Mouse (Mus musculus) C2C12 (cell line): ENCODE measurements at regions not wholly inside any gene's neighbourhood (a gene's known extent, or its start where the extent isn't known, plus 50 kb on each side); places are given as distances from the start of the nearest gene placed in this dataset.
A peak's percentile ranks its signal among the peaks of the same experiment; 100 is the strongest.

Source experiments
- H3K27me3 ChIP-seq: one replicate; pipeline ENCODE4 v1.6.1; 2011; ENCODE audit not compliant: control insufficient read depth, insufficient read depth, insufficient read length
- H3K36me3 ChIP-seq: one replicate; pipeline ENCODE4 v1.6.1; 2011; ENCODE audit not compliant: control insufficient read depth, insufficient read depth
- H3K4me3 ChIP-seq: one replicate; pipeline ENCODE4 v1.5.1; 2011; ENCODE audit warnings: mild to moderate bottlenecking, control low read depth; ENCODE audit not compliant: poor library complexity, insufficient read depth, severe bottlenecking
- H3K79me2 ChIP-seq: one replicate; pipeline ENCODE4 v1.6.1; 2011; ENCODE audit not compliant: control insufficient read depth, insufficient read depth
- H3K79me3 ChIP-seq: one replicate; pipeline ENCODE4 v1.6.1; 2011; ENCODE audit warnings: low read depth, control low read depth
- H3ac ChIP-seq: one replicate; pipeline ENCODE3; 2011; ENCODE audit warnings: low read depth; ENCODE audit not compliant: control insufficient read depth, insufficient read length
- CEBPB ChIP-seq: IDR thresholded peaks from one replicate; pipeline ENCODE4 v1.6.1; 2011; ENCODE audit warnings: low read depth, mild to moderate bottlenecking, control low read depth, moderate library complexity
- CTCF ChIP-seq: IDR thresholded peaks from one replicate; pipeline ENCODE4 v1.5.1; 2011; ENCODE audit not compliant: control insufficient read depth, insufficient read depth, insufficient read length
- FOSL1 ChIP-seq: IDR thresholded peaks from one replicate; pipeline ENCODE4 v1.8.0; 2011; ENCODE audit warnings: mild to moderate bottlenecking, low read length; ENCODE audit not compliant: poor library complexity, insufficient read depth, severe bottlenecking
- MAX ChIP-seq: IDR thresholded peaks from one replicate; pipeline ENCODE4 v1.6.1; 2011; ENCODE audit warnings: mild to moderate bottlenecking, control low read depth
- MYOD1 ChIP-seq: IDR thresholded peaks from one replicate; pipeline ENCODE4 v1.6.1; 2011; ENCODE audit warnings: low read depth; ENCODE audit not compliant: control insufficient read depth, insufficient read length
- MYOG ChIP-seq: IDR thresholded peaks from one replicate; pipeline ENCODE4 v1.6.1; 2011; ENCODE audit not compliant: control insufficient read depth, insufficient read length; ENCODE audit errors: extremely low read depth
- USF1 ChIP-seq: IDR thresholded peaks from one replicate; pipeline ENCODE4 v1.6.1; 2011; ENCODE audit warnings: low read depth, mild to moderate bottlenecking, control low read depth, moderate library complexity

DNA sequence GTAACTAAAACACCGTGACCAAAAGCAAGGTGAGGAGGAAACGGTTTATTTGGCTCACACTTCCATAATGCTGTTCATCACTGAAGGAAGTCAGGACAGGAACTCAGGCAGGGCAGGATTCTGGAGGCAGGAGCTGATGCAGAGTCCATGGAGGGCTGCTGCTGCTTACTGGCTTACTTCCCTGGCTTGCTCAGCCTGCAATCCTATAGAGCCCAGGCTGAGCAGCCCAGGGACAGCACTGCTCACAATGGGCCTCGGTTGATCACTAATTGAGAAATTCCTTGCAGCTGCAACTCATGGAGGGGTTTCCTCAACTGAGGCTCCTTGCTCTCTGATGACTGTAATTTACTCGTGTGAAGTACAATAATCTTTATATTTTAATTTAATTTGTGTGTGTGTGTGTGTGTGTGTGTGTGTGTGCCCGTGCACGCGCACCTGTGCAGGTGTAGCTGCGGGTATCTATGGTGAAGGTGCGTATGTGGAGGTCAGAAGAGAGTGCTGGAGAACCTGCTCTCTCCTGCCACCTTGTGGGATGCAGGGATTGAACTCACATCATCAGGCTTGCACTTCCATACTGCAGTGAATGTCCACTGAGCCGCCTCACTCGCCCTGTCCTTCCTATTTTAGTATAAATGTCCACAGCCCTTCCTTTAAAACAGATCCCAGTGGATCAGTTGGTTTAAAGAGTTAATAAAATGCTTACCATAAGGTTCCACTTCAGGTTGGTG, 886.6 kb upstream of the Car8 start:
- TF ChIP-seq CEBPB (no peak), CTCF (peak; percentile 72)
- no peak overlapping the region for H3K4me3 ChIP-seq

DNA sequence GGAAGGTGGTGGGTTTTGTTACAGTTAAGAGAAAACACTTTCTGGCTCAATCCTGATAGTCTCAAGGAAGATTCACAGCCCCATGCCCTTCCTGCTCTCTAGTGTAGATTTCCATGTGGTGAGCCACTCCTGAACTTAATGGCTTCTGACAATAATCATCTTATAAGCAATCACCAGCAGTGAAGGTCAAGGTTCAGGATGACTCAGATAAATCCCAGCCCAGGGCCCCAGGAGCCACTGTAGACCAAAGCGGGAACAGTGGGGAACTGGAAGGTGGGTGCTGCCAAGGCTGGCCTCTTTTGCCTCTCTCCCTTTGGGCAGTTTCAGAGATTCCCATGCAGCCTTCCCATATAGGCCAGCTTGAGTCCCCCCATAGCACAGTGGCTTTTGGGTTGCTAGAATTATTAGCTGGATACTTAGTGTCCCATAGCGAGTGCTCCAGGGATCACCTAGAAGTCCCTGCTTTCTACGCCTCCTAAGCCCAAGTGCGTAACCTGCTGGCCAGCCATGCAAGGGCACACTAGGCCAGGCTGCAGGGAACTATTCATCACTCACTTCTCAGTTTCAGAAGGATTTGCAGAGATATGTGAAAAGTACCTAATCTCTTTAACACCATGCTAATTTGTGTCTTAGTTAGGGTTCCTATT, 885.9 kb upstream of the Car8 start:
- Histone ChIP-seq H3K79me3 (no peaks in the 10 kb centered on the region), H3ac (no peak overlapping the region), H3K36me3 (no peaks in the 10 kb centered on the region), H3K79me2 (no peaks in the 10 kb centered on the region), H3K4me3 (no peak overlapping the region), H3K27me3 (no peaks in the 10 kb centered on the region)
- TF ChIP-seq MYOG = no peak

More for the DNA sequence above, 886.6 kb upstream of the Car8 start:
- no peaks in the 10 kb centered on the region for H3K79me3 ChIP-seq
- H3K27me3 ChIP-seq = no peaks in the 10 kb centered on the region
- H3K79me2 ChIP-seq = no peaks in the 10 kb centered on the region
- no peaks in the 10 kb centered on the region for H3K36me3 ChIP-seq
- no peak overlapping the region for H3ac ChIP-seq

DNA sequence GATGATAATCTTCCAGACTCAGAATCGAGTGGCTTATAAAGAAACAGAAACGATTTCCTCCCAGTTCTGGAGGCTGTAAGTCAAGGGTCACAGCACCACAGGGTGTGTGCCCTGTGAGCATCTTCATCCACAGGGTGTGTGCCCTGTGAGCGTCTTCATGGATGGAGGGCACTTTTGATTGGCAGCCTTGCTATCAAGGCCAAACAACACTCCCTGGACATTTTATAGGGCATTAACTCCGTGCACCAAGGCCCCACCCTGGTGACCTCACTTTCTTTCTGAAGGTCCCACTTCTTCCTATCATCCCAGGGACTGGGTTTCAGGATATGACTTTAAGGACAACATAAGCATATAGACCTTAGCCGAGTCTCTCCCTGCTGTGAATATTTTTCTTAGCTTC, 885.3 kb upstream of the Car8 start:
- H3ac ChIP-seq = no peak overlapping the region
- no peaks in the 10 kb centered on the region for H3K27me3 ChIP-seq
- TF ChIP-seq MYOD1 (no peak), CTCF (no peak), MYOG (no peak), FOSL1 (no peak), MAX (no peak), CEBPB (no peak), USF1 (no peak)
- no peak overlapping the region for H3K4me3 ChIP-seq
- H3K79me2 ChIP-seq = no peaks in the 10 kb centered on the region
- H3K79me3 ChIP-seq = no peaks in the 10 kb centered on the region
- no peaks in the 10 kb centered on the region for H3K36me3 ChIP-seq

DNA sequence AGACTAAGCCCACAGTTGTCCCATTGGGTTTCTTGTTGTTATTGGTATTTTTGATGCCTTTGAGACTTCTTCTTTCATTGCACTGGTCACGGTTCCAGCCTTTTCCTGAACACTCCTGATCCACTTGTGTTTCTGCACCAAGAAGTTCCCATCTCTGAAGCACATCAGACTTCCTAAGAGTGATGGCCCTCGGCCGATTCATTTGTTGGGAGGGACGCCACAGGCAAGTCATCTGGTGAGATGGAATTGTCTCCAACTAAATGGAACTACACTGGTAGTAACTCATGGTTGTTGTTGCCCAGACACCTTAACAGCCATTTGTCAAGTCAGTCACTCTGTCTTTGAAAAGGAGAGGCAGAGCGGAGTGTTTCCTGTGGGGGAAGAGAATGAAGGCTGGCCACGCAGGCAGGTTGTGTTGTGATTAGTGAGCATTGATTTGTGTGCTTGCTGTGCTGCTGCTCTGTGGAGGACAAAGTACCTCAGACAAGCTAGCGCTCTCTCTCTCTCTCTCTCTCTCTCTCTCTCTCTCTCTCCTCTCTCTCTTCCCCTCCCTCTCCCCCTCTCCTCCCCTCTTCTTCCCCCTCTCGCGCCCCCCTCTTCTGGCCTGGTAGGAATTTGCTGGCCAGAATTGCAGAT, 884.7 kb upstream of the Car8 start:
- no peak for TF ChIP-seq USF1
- TF ChIP-seq MYOG = no peak
- no peak for TF ChIP-seq MYOD1
- TF ChIP-seq FOSL1 = no peak
- no peak for TF ChIP-seq CEBPB
- no peak for TF ChIP-seq CTCF
- no peak for TF ChIP-seq MAX
- Histone ChIP-seq H3K36me3 (no peaks in the 10 kb centered on the region), H3K4me3 (no peak overlapping the region), H3K27me3 (no peaks in the 10 kb centered on the region), H3K79me2 (no peaks in the 10 kb centered on the region), H3ac (no peak overlapping the region), H3K79me3 (no peaks in the 10 kb centered on the region)

DNA sequence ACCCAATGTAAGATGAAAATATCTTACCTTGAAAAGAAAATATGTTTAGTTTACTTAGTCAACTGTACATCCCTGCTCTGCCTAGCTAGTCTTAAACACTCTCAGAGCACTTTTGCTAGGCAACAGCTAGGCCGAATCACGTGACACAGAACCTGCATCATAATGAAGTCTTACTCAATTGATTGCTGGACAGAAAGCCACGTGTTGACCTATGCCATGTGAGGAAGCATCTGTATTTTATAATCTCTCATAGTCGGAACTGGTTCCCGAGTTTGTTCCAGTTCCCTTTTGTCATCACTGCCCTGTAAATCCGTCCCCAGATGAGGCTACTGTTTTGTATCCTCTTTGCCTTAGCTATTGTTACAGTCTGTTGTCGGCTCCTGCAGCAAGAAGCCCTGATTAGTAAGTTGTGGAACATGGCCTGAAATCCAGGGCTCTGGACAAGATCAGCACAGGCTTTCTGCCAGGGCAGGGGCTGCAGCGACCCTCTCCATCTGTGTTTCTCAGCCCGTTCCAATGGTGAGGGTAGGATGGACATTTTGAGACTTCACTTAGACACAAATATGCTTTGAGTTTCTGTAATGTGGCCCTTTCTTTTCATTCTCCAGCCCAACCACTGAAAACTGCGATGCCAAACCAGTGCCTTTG, 883.9 kb upstream of the Car8 start:
- H3K79me2 ChIP-seq = no peaks in the 10 kb centered on the region
- H3K36me3 ChIP-seq = no peaks in the 10 kb centered on the region
- no peak overlapping the region for H3K4me3 ChIP-seq
- TF ChIP-seq USF1 = no peak
- no peak for TF ChIP-seq CTCF
- no peak for TF ChIP-seq MYOG
- TF ChIP-seq CEBPB = no peak
- TF ChIP-seq MAX = no peak
- no peak for TF ChIP-seq MYOD1
- TF ChIP-seq FOSL1 = no peak
- H3K79me3 ChIP-seq = no peaks in the 10 kb centered on the region
- no peaks in the 10 kb centered on the region for H3K27me3 ChIP-seq
- H3ac ChIP-seq = no peak overlapping the region
